Mouse (Mus musculus): ENCODE measurements around the gene Ahnak2. TPM values are rescaled to one million over a fixed set of nuclear protein-coding genes. Genes with fewer than 3 reads are reported as not detected.

Gene Ahnak2
- polyA plus RNA-seq, 1 experiment from 2014 or later: 2.0 TPM

- Histone ChIP-seq H3K36me3 (ENCODE audit: control insufficient read depth, insufficient read depth) (peaks cover 5% of the 10 kb centered on the region; the same call in 1 of the 2 replicates), H3K27ac (ENCODE audit: low read length) (peak overlapping the region; percentile 20), H3K9me3 (replicated peaks; ENCODE audit: control insufficient read depth, low read length) (no peaks in the 10 kb centered on the region), H3K4me2 (ENCODE audit: low read depth, low read length) (peak overlapping the region; percentile 27), H3K9ac (ENCODE audit: low read length) (peak overlapping the region; percentile 56), H3K4me1 (ENCODE audit: control insufficient read depth, insufficient read depth, low read length) (peaks cover 29% of the 10 kb centered on the region), H3K4me3 (ENCODE audit: low read length) (no peak overlapping the region), H3K27me3 (ENCODE audit: control insufficient read depth, insufficient read depth, low read length) (no peaks in the 10 kb centered on the region)
- peak; percentile 44 for ATAC-seq (replicated peaks; ENCODE audit: extremely low read depth, insufficient read depth, low FRiP score)
- 19% methylated on average over 10 of the region's 10 CpGs for WGBS
Observed at GRCm38 (mm10) chr12:112746808-112747605, 55.5 kb downstream of the Ahnak2 start.

DNA sequence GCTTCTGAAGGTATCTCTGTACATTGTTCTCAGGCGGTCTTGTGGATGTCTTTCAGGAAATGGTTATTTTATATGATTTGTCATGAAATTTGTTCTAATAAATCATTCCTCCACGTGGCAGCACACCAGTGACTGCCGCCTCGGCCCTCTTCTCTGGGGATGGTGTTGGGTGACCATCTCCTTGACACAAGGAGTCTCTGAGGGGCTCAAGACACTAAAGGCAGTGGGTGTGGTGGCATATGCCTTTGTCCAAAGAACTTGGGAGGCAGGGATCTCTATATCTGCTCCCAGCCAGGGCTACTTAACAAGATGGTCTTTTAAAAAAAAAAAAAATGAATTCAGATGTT is 56.0 kb downstream of the Ahnak2 start:
- no peak for ATAC-seq (replicated peaks; ENCODE audit: extremely low read depth, insufficient read depth, low FRiP score)

GRCm38 (mm10) chr12:112745716-112746115 is 56.7 kb downstream of the Ahnak2 start:
- H3K9me3 ChIP-seq (replicated peaks; ENCODE audit: control insufficient read depth, low read length): no peaks in the 10 kb centered on the region
- peaks cover 5% of the 10 kb centered on the region; the same call in 1 of the 2 replicates for H3K36me3 ChIP-seq (ENCODE audit: control insufficient read depth, insufficient read depth)
- H3K4me3 ChIP-seq (ENCODE audit: low read length): no peak overlapping the region
- H3K9ac ChIP-seq (ENCODE audit: low read length): no peak overlapping the region
- no peak for ATAC-seq (replicated peaks; ENCODE audit: extremely low read depth, insufficient read depth, low FRiP score)
- no peak overlapping the region for H3K4me2 ChIP-seq (ENCODE audit: low read depth, low read length)
- H3K27me3 ChIP-seq (ENCODE audit: control insufficient read depth, insufficient read depth, low read length): no peaks in the 10 kb centered on the region
- H3K4me1 ChIP-seq (ENCODE audit: control insufficient read depth, insufficient read depth, low read length): peaks cover 29% of the 10 kb centered on the region
- 83% methylated on average over 10 of the region's 10 CpGs for WGBS
- H3K27ac ChIP-seq (ENCODE audit: low read length): no peak overlapping the region

More for the DNA sequence above, 56.0 kb downstream of the Ahnak2 start:
- H3K4me3 ChIP-seq (ENCODE audit: low read length): no peak overlapping the region
- no peaks in the 10 kb centered on the region for H3K27me3 ChIP-seq (ENCODE audit: control insufficient read depth, insufficient read depth, low read length)
- no peak overlapping the region for H3K27ac ChIP-seq (ENCODE audit: low read length)
- peaks cover 29% of the 10 kb centered on the region for H3K4me1 ChIP-seq (ENCODE audit: control insufficient read depth, insufficient read depth, low read length)
- 75% methylated on average over 4 of the region's 4 CpGs for WGBS
- no peak overlapping the region for H3K9ac ChIP-seq (ENCODE audit: low read length)
- H3K4me2 ChIP-seq (ENCODE audit: low read depth, low read length): no peak overlapping the region
- H3K36me3 ChIP-seq (ENCODE audit: control insufficient read depth, insufficient read depth): peaks cover 5% of the 10 kb centered on the region; the same call in 1 of the 2 replicates
- H3K9me3 ChIP-seq (replicated peaks; ENCODE audit: control insufficient read depth, low read length): no peaks in the 10 kb centered on the region

DNA sequence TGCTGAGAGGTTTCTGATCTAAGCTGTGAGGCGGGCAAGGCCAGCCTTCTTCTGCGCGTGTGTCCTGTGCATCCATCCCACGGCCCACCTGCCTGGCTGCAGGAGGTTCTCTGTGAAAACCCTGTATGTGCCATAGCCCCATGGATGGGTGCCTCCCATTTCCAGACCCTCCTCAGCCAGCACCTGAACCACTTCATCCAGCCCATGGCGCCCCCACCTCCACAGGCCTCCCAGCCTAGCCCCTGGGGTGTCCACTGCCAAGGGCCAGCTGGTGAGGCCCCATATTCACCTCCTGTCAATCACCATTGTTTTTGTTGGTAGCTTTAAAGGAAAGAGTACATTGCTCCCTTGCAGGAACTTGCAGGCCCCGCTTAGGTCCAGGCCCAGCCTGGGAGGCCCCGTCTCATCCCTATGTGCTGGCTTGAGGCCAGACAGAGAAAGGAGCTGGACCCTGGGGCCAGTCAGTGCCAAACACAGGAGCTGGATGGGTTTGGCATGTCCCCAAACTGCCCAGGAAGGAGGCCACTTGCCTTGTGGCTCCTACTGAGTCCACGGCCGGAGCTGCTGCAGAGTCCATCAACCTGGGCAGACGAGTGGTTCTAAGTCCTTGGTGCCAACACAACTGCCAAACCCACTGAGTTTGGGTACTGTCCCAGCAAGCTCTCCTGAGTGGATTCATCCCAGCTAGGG is 57.4 kb downstream of the Ahnak2 start:
- Histone ChIP-seq H3K36me3 (ENCODE audit: control insufficient read depth, insufficient read depth) (peaks cover 5% of the 10 kb centered on the region; the same call in 1 of the 2 replicates), H3K9me3 (replicated peaks; ENCODE audit: control insufficient read depth, low read length) (no peaks in the 10 kb centered on the region), H3K9ac (ENCODE audit: low read length) (peak overlapping the region; percentile 26; the same call in 1 of the 2 replicates), H3K27ac (ENCODE audit: low read length) (no peak overlapping the region), H3K4me3 (ENCODE audit: low read length) (no peak overlapping the region), H3K4me2 (ENCODE audit: low read depth, low read length) (no peak overlapping the region), H3K4me1 (ENCODE audit: control insufficient read depth, insufficient read depth, low read length) (peaks cover 29% of the 10 kb centered on the region), H3K27me3 (ENCODE audit: control insufficient read depth, insufficient read depth, low read length) (no peaks in the 10 kb centered on the region)
- no peak for ATAC-seq (replicated peaks; ENCODE audit: extremely low read depth, insufficient read depth, low FRiP score)
- WGBS: 81% methylated on average over 10 of the region's 10 CpGs

DNA sequence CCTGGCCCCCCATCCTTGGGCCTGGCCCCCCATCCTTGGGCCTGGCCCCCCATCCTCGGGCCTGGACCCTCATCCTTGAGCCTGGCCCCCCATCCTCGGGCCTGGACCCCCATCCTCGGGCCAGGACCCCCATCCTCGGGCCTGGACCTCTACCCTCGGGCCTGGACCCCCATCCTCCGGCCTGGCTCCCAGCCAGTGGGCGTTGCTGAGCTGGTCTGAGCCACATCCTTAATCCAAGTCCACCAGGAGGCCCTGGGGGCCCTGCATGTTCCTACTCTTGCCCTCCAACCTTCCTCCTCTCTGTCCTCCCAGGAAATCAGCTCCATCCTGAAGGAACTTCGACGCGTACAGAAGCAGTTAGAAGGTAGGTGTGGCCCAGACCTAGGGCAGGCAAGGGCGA is 58.2 kb downstream of the Ahnak2 start:
- H3K27me3 ChIP-seq (ENCODE audit: control insufficient read depth, insufficient read depth, low read length): no peaks in the 10 kb centered on the region
- H3K4me1 ChIP-seq (ENCODE audit: control insufficient read depth, insufficient read depth, low read length): peaks cover 29% of the 10 kb centered on the region
- 0 out of 2 replicates have a peak overlapping the region, but pooled peaks have one; percentile 26 for H3K9ac ChIP-seq (ENCODE audit: low read length)
- no peak overlapping the region for H3K4me2 ChIP-seq (ENCODE audit: low read depth, low read length)
- no peak overlapping the region for H3K27ac ChIP-seq (ENCODE audit: low read length)
- no peaks in the 10 kb centered on the region for H3K9me3 ChIP-seq (replicated peaks; ENCODE audit: control insufficient read depth, low read length)
- 81% methylated on average over 9 of the region's 11 CpGs for WGBS
- no peak for ATAC-seq (replicated peaks; ENCODE audit: extremely low read depth, insufficient read depth, low FRiP score)
- H3K36me3 ChIP-seq (ENCODE audit: control insufficient read depth, insufficient read depth): peaks cover 6% of the 10 kb centered on the region
- H3K4me3 ChIP-seq (ENCODE audit: low read length): no peak overlapping the region

DNA sequence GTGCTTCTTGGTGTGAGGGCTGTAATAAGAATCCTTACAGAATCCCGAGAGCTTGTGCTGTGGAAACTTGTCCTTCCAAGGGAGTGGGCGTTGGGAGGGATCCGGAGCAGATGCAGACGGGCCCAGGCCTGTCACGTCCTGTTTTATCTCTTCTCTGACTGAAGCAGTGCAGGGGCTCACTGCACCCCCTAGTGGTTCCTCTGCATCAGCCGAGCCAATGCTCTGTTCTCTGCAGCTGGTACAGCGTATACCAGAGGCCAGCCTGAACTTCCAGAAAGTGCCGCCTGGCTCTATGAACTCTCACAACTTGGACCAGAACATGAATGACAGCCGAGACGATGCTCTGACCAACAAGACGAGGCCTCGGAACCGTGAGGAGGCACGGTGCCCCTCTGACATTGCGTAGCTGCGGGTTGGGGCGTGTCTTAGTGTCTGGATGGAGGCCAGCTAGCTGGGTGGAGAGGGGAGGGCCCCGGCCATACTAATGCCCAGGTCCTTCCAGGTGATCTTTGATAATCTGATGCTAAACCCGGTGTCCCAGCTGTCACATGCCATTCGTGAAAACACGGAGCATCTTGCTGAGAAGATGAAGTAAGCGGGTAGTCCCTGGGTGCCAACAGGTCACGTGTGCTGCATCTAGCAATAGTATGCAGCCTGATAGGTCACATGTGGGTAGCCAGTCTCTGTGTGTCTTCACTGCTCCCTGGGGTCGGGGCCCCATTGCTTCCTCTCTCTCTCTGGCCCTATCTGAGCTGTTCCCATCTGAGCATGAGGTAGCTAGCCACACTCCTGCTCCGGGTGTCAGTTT is 59.1 kb downstream of the Ahnak2 start:
- peak; percentile 85 for ATAC-seq (replicated peaks; ENCODE audit: extremely low read depth, insufficient read depth, low FRiP score)
- Histone ChIP-seq H3K9ac (ENCODE audit: low read length) (peak overlapping the region; percentile 61), H3K36me3 (ENCODE audit: control insufficient read depth, insufficient read depth) (peaks cover 9% of the 10 kb centered on the region), H3K4me2 (ENCODE audit: low read depth, low read length) (peak overlapping the region; percentile 41; the same call in 1 of the 2 replicates), H3K27ac (ENCODE audit: low read length) (peak overlapping the region; percentile 77), H3K27me3 (ENCODE audit: control insufficient read depth, insufficient read depth, low read length) (no peaks in the 10 kb centered on the region), H3K9me3 (replicated peaks; ENCODE audit: control insufficient read depth, low read length) (no peaks in the 10 kb centered on the region), H3K4me1 (ENCODE audit: control insufficient read depth, insufficient read depth, low read length) (peaks cover 29% of the 10 kb centered on the region), H3K4me3 (ENCODE audit: low read length) (no peak overlapping the region)
- WGBS: 40% methylated on average over 25 of the region's 25 CpGs

- peaks cover 29% of the 10 kb centered on the region for H3K4me1 ChIP-seq (ENCODE audit: control insufficient read depth, insufficient read depth, low read length)
- H3K9ac ChIP-seq (ENCODE audit: low read length): peak overlapping the region; percentile 61
- no peaks in the 10 kb centered on the region for H3K9me3 ChIP-seq (replicated peaks; ENCODE audit: control insufficient read depth, low read length)
- 0 out of 2 replicates have a peak overlapping the region, but pooled peaks have one; percentile 34 for H3K4me2 ChIP-seq (ENCODE audit: low read depth, low read length)
- H3K36me3 ChIP-seq (ENCODE audit: control insufficient read depth, insufficient read depth): peaks cover 9% of the 10 kb centered on the region
- H3K27me3 ChIP-seq (ENCODE audit: control insufficient read depth, insufficient read depth, low read length): no peaks in the 10 kb centered on the region
- WGBS: 49% methylated on average over 6 of the region's 6 CpGs
- H3K27ac ChIP-seq (ENCODE audit: low read length): peak overlapping the region; percentile 77
- peak; percentile 15; the same call in 1 of the 2 replicates for ATAC-seq (replicated peaks; ENCODE audit: extremely low read depth, insufficient read depth, low FRiP score)
- H3K4me3 ChIP-seq (ENCODE audit: low read length): no peak overlapping the region
Observed at GRCm38 (mm10) chr12:112742768-112743167, 59.7 kb downstream of the Ahnak2 start.

DNA sequence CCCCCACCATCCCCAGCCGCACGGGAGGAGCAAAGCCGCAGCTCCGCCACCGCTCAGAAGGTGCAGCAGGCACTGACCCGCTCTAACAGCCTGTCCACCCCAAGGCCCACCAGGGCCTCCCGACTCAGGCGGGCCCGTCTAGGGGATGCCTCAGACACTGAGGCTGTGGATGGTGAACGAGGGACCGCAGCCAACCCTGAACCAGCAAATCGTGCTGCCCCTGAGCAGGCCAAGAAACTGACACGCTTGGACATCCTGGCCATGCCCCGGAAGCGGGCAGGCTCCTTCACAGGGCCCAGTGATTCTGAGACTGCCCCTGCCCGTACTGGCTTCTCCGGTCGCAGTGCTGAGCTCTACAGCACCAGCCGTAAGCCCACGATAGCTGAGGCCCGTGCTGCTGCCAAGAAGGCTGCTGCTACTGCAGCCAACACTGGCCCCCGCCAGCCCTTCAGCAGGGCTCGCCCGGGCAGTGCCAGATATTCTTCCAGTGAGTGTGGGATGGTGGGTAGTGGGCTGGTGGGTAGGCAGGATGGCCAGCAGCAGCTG is 63.4 kb downstream of the Ahnak2 start:
- peaks cover 14% of the 10 kb centered on the region for H3K36me3 ChIP-seq (ENCODE audit: control insufficient read depth, insufficient read depth)
- ATAC-seq (replicated peaks; ENCODE audit: extremely low read depth, insufficient read depth, low FRiP score): no peak
- no peak overlapping the region for H3K27ac ChIP-seq (ENCODE audit: low read length)
- peaks cover 15% of the 10 kb centered on the region for H3K4me1 ChIP-seq (ENCODE audit: control insufficient read depth, insufficient read depth, low read length)
- no peaks in the 10 kb centered on the region for H3K27me3 ChIP-seq (ENCODE audit: control insufficient read depth, insufficient read depth, low read length)
- no peak overlapping the region for H3K4me3 ChIP-seq (ENCODE audit: low read length)
- WGBS: 91% methylated on average over 24 of the region's 24 CpGs
- no peaks in the 10 kb centered on the region for H3K9me3 ChIP-seq (replicated peaks; ENCODE audit: control insufficient read depth, low read length)
- no peak overlapping the region for H3K4me2 ChIP-seq (ENCODE audit: low read depth, low read length)
- no peak overlapping the region for H3K9ac ChIP-seq (ENCODE audit: low read length)

Data from heart, embryonic 16.5 days (tissue).